8 mouse cellular contexts compared by ENCODE assay signal in genomic region chr13:37946734-37947133, GRCm38 (mm10). TPM values are rescaled to one million over a fixed set of nuclear protein-coding genes. Genes with fewer than 3 reads are reported as not detected.
DNase-seq lines count a peak whose midpoint lies in the region; ATAC-seq and TF ChIP-seq lines count a peak whose summit lies in the region.

No protein-coding gene starts in this region.

- no peak overlapping the region for H3K27ac ChIP-seq in bone marrow macrophage, adult 2 months (ENCODE audit: insufficient read depth, low read depth, low read length)
- no peak overlapping the region for H3K27ac ChIP-seq in forebrain, embryonic 10.5 days
- no peak overlapping the region for H3K27ac ChIP-seq in heart, embryonic 16.5 days (ENCODE audit: low read length)
- no peak overlapping the region for H3K27ac ChIP-seq in liver, embryonic 14.5 days
- no peak overlapping the region for H3K27ac ChIP-seq in neural tube, embryonic 13.5 days (replicated peaks)
- H3K27ac ChIP-seq in stomach, postnatal 0 days (replicated peaks): peak overlapping the region; percentile 30; the same call in 1 of the 2 replicates

- peak; percentile 43; the same call in 1 of the 2 replicates for ATAC-seq in heart, embryonic 16.5 days (replicated peaks; ENCODE audit: extremely low read depth, insufficient read depth, low FRiP score)
- ATAC-seq in liver, embryonic 14.5 days (ENCODE audit: insufficient read depth): peak; percentile 34; the same call in 1 of the 2 replicates
- peak; percentile 33; the same call in 1 of the 2 replicates for ATAC-seq in neural tube, embryonic 13.5 days (ENCODE audit: low read depth)
- peak; percentile 75 for ATAC-seq in stomach, postnatal 0 days (ENCODE audit: low FRiP score, low TSS enrichment)

- TF ChIP-seq EP300 in liver, embryonic 14.5 days (IDR thresholded peaks at IDR 0.05; ENCODE audit: low read depth): no peak
- no peak for TF ChIP-seq EP300 in stomach, postnatal 0 days (optimal IDR thresholded peaks at IDR 0.05)

- DNase-seq in forebrain, embryonic 10.5 days (ENCODE audit: extremely low spot score, low spot score): peak; percentile 80
- DNase-seq in kidney, postnatal 36 days: peak; percentile 85 to 95
- peak in 2 of 3 experiments; percentile 47 to 51 for DNase-seq in liver, embryonic 14.5 days (ENCODE audit: low read depth in 3 of 3, low spot score in 3 of 3)
- DNase-seq in stomach, postnatal 0 days (ENCODE audit: low spot score): peak; percentile 90

- 0 out of 2 replicates have a peak, but pooled peaks cover 4% of the 10 kb centered on the region for H3K4me1 ChIP-seq in bone marrow macrophage, adult 2 months (ENCODE audit: control insufficient read depth, insufficient read depth, low read length)
- peaks cover 12% of the 10 kb centered on the region for H3K4me1 ChIP-seq in forebrain, embryonic 10.5 days
- peaks cover 12% of the 10 kb centered on the region for H3K4me1 ChIP-seq in heart, embryonic 16.5 days (ENCODE audit: control insufficient read depth, insufficient read depth, low read length)
- H3K4me1 ChIP-seq in liver, embryonic 14.5 days (replicated peaks; ENCODE audit: control insufficient read depth in 2 of 2, insufficient read depth in 2 of 2, low read length in 1 of 2): peaks cover 0 to 13% of the 10 kb centered on the region in 2 experiments; a peak in 2 of 4 replicates
- H3K4me1 ChIP-seq in neural tube, embryonic 13.5 days (replicated peaks): no peaks in the 10 kb centered on the region
- no peaks in the 10 kb centered on the region; the same call in 1 of the 2 replicates for H3K4me1 ChIP-seq in stomach, postnatal 0 days (replicated peaks; ENCODE audit: control insufficient read depth, insufficient read depth)

- 24% methylated on average over 6 of the region's 6 CpGs for WGBS in forebrain, embryonic 10.5 days
- 20% methylated on average over 6 of the region's 6 CpGs for WGBS in heart, embryonic 16.5 days
- 23% methylated on average over 6 of the region's 6 CpGs for WGBS in liver, embryonic 14.5 days (ENCODE audit: insufficient replicate concordance)
- WGBS in neural tube, embryonic 13.5 days: 18% methylated on average over 6 of the region's 6 CpGs
- 18% methylated on average over 6 of the region's 6 CpGs for WGBS in stomach, postnatal 0 days

- H3K4me2 ChIP-seq in heart, embryonic 16.5 days (ENCODE audit: low read depth, low read length): no peak overlapping the region
- H3K4me2 ChIP-seq in liver, embryonic 14.5 days (ENCODE audit: low read depth): no peak overlapping the region
- H3K4me2 ChIP-seq in neural tube, embryonic 13.5 days: no peak overlapping the region
- H3K4me2 ChIP-seq in stomach, postnatal 0 days (replicated peaks; ENCODE audit: low read depth): no peak overlapping the region

- TF ChIP-seq POLR2A in bone marrow macrophage, adult 2 months (IDR thresholded peaks at IDR 0.05; ENCODE audit: borderline replicate concordance, low read depth, low read length): no peak

- no peak overlapping the region for H3K4me3 ChIP-seq in C2C12 (ENCODE audit: insufficient read depth, poor library complexity, severe bottlenecking)
- H3K4me3 ChIP-seq in bone marrow macrophage, adult 2 months (ENCODE audit: insufficient read depth, low read length): no peak overlapping the region
- H3K4me3 ChIP-seq in forebrain, embryonic 10.5 days: no peak overlapping the region
- H3K4me3 ChIP-seq in heart, embryonic 16.5 days (ENCODE audit: low read length): no peak overlapping the region
- H3K4me3 ChIP-seq in liver, embryonic 14.5 days (ENCODE audit: insufficient read depth in 1 of 2, low read depth in 2 of 2, low read length in 2 of 2): no peak overlapping the region
- H3K4me3 ChIP-seq in neural tube, embryonic 13.5 days: no peak overlapping the region
- no peak overlapping the region for H3K4me3 ChIP-seq in stomach, postnatal 0 days (ENCODE audit: low read depth, low read length)

- no peak overlapping the region for H3K9ac ChIP-seq in heart, embryonic 16.5 days (ENCODE audit: low read length)
- H3K9ac ChIP-seq in liver, embryonic 14.5 days (replicated peaks): no peak overlapping the region
- no peak overlapping the region for H3K9ac ChIP-seq in neural tube, embryonic 13.5 days
- no peak overlapping the region for H3K9ac ChIP-seq in stomach, postnatal 0 days (ENCODE audit: low read length)

- H3K36me3 ChIP-seq in C2C12 (ENCODE audit: control insufficient read depth, insufficient read depth): peaks cover 37% of the 10 kb centered on the region
- H3K36me3 ChIP-seq in forebrain, embryonic 10.5 days (replicated peaks): peaks cover 33% of the 10 kb centered on the region
- peaks cover 41% of the 10 kb centered on the region for H3K36me3 ChIP-seq in heart, embryonic 16.5 days (ENCODE audit: control insufficient read depth, insufficient read depth)
- H3K36me3 ChIP-seq in liver, embryonic 14.5 days (replicated peaks; ENCODE audit: control insufficient read depth, insufficient read depth, low read depth): peaks cover 9% of the 10 kb centered on the region
- H3K36me3 ChIP-seq in neural tube, embryonic 13.5 days: 0 out of 2 replicates have a peak, but pooled peaks cover 6% of the 10 kb centered on the region
- peaks cover 26% of the 10 kb centered on the region; the same call in 1 of the 2 replicates for H3K36me3 ChIP-seq in stomach, postnatal 0 days (ENCODE audit: control insufficient read depth, insufficient read depth, low read length)

- TF ChIP-seq CTCF in C2C12 (IDR thresholded peaks at IDR 0.05; ENCODE audit: control insufficient read depth, insufficient read depth, insufficient read length): peak; percentile 43
- peak; percentile 74 for TF ChIP-seq CTCF in bone marrow macrophage, adult 2 months (IDR thresholded peaks at IDR 0.05; ENCODE audit: low read depth, low read length)
- peak; percentile 95 for TF ChIP-seq CTCF in liver, embryonic 14.5 days (IDR thresholded peaks at IDR 0.05; ENCODE audit: low read depth)
- TF ChIP-seq CTCF in stomach, postnatal 0 days (IDR thresholded peaks at IDR 0.05; ENCODE audit: low read depth): peak; percentile 90

- H3K27me3 ChIP-seq in C2C12 (ENCODE audit: control insufficient read depth, insufficient read depth, insufficient read length): no peaks in the 10 kb centered on the region
- no peaks in the 10 kb centered on the region for H3K27me3 ChIP-seq in forebrain, embryonic 10.5 days (ENCODE audit: poor library complexity, severe bottlenecking)
- no peaks in the 10 kb centered on the region for H3K27me3 ChIP-seq in heart, embryonic 16.5 days (ENCODE audit: control insufficient read depth, insufficient read depth, low read length)
- H3K27me3 ChIP-seq in liver, embryonic 14.5 days (ENCODE audit: control insufficient read depth, insufficient read depth, low read length): no peaks in the 10 kb centered on the region
- no peaks in the 10 kb centered on the region for H3K27me3 ChIP-seq in neural tube, embryonic 13.5 days
- H3K27me3 ChIP-seq in stomach, postnatal 0 days (ENCODE audit: control insufficient read depth, insufficient read depth, low read length): no peaks in the 10 kb centered on the region

- H3ac ChIP-seq in C2C12 (ENCODE audit: control insufficient read depth, insufficient read length, low read depth): no peak overlapping the region

- H3K79me2 ChIP-seq in C2C12 (ENCODE audit: control insufficient read depth, insufficient read depth): no peaks in the 10 kb centered on the region

- H3K9me3 ChIP-seq in forebrain, embryonic 10.5 days: no peaks in the 10 kb centered on the region
- H3K9me3 ChIP-seq in heart, embryonic 16.5 days (replicated peaks; ENCODE audit: control insufficient read depth, low read length): no peaks in the 10 kb centered on the region
- H3K9me3 ChIP-seq in liver, embryonic 14.5 days (ENCODE audit: control insufficient read depth, low read length): no peaks in the 10 kb centered on the region
- H3K9me3 ChIP-seq in neural tube, embryonic 13.5 days: no peaks in the 10 kb centered on the region
- no peaks in the 10 kb centered on the region for H3K9me3 ChIP-seq in stomach, postnatal 0 days (ENCODE audit: control insufficient read depth, low read length)

- H3K79me3 ChIP-seq in C2C12 (ENCODE audit: low read depth): no peaks in the 10 kb centered on the region

TF ChIP-seq in C2C12, 6 proteins besides CTCF, POLR2A, EP300 and RAD21:
- TF ChIP-seq USF1 (IDR thresholded peaks at IDR 0.05; ENCODE audit: low read depth) (no peak), MYOD1 (IDR thresholded peaks at IDR 0.05; ENCODE audit: control insufficient read depth, insufficient read length, low read depth) (no peak), CEBPB (IDR thresholded peaks at IDR 0.05; ENCODE audit: low read depth) (no peak)

RNA-seq across cellular contexts. Expression of gene Ssr1, which starts 47.3 kb away (rescaled TPM):
- polyA plus RNA-seq in C2C12 (2012; fragmentation: generic; extraction: Trizol): 70.7 TPM
- polyA plus RNA-seq in bone marrow macrophage, adult 2 months (2012; ENCODE audit: insufficient read depth, insufficient read length, missing spikeins): 74.3 and 89.8 TPM in 2 replicates
- 117 and 126 TPM in 2 replicates for polyA plus RNA-seq in forebrain, embryonic 10.5 days (2016; fragmentation: Nextera tagmentation; extraction: Ambion mirVana)
- 80.0 and 81.2 TPM in 2 replicates for polyA plus RNA-seq in heart, embryonic 16.5 days (2015; fragmentation: Nextera tagmentation; extraction: Ambion mirVana)
- 7.5 and 17.0 TPM in 2 replicates for polyA plus RNA-seq in liver, embryonic 14.5 days (2012; rRNA removed)
- polyA plus RNA-seq in liver, embryonic 14.5 days (2014; fragmentation: Nextera tagmentation; extraction: Ambion mirVana): 71.9 and 74.3 TPM in 2 replicates
- 60.6 and 76.5 TPM in 2 replicates for polyA plus RNA-seq in neural tube, embryonic 13.5 days (2015; fragmentation: Nextera tagmentation; extraction: Ambion mirVana)
- polyA plus RNA-seq in stomach, postnatal 0 days (2015; fragmentation: Nextera tagmentation; extraction: Ambion mirVana): 76.8 and 85.8 TPM in 2 replicates

Comparison
In these comparisons a context has a peak if more than half of its experiments do, and no peak if none do; other contexts are left out.
1. CTCF ChIP-seq: peak in every context shown above with its lines; median percentile 95 in liver, embryonic 14.5 days; 90 in stomach, postnatal 0 days; 74 in bone marrow macrophage, adult 2 months; 43 in C2C12.